Mouse (Mus musculus): ENCODE data around the gene Crot. TPM values are rescaled to one million over a fixed set of nuclear protein-coding genes. Genes with fewer than 3 reads are reported as not detected.

Crot gene
- polyA plus RNA-seq (2012; rRNA removed): 39.3 and 44.0 TPM in 2 replicates

GRCm38 (mm10) chr5:8996686-8997512 is at the start of gene Crot:
Gene Crot, minus strand, starts transcription at chr5:8997324.

Other genes with a start within 250 kb of the Crot start
- gene Abcb1b, start 199.2 kb downstream of the Crot start, polyA plus RNA-seq (2012; rRNA removed): 0.40 and 0.46 TPM in 2 replicates
- gene Abcb4, start 103.6 kb downstream of the Crot start, polyA plus RNA-seq (2012; rRNA removed): 36.3 and 37.3 TPM in 2 replicates
- gene Tmem243, start 103.3 kb upstream of the Crot start, polyA plus RNA-seq (2012; rRNA removed): 12.0 and 13.6 TPM in 2 replicates
- gene Dmtf1, start 164.5 kb upstream of the Crot start, polyA plus RNA-seq (2012; rRNA removed): 13.4 and 15.2 TPM in 2 replicates

Measured in liver, embryonic 18 days (tissue).